Mouse (Mus musculus) lung, adult 2 months (tissue): ENCODE measurements around the gene Kcne3.

ENCODE experiments used
- CTCF ChIP-seq: fragments of 200-500 bp; IDR thresholded peaks from 2 replicates; pipeline ENCODE4 v1.5.1; 2011; ENCODE audit warnings: mild to moderate bottlenecking, low read length, control low read depth; ENCODE audit not compliant: insufficient read depth
- POLR2A ChIP-seq: fragments of 200-500 bp; IDR thresholded peaks from 2 replicates; pipeline ENCODE4 v1.6.1; 2011; ENCODE audit warnings: low read depth, mild to moderate bottlenecking, control low read depth, low read length, borderline replicate concordance; ENCODE audit errors: extremely low read depth

DNA sequence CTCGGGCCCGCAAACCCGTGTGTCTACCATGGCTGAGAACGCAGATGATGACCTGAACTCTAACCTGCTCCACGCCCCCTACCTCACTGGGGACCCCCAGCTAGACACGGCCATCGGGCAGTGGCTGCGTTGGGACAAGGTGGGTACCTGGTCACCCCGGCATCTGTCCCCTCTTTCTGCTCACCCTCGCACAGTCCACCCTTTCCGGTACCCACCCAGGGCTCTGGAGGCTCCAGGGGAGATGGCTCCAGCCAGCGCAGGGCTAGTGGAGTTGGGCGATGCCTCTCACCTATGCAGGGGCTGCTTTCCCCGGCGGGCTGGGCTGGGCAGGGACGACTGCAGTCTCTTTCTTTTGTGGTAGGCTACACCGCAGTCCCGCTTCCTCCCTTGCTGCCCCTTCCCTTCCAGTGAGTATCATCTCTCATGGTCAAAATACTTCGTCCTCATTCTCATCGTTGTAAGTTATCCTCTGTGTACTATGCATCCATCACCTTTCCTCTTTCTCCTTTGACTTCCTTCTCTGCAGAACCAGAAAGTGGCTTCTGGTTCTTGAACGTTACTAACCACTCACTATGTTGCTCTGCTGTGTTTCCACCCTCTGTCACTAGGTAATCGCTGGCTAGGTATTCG is 51.7 kb downstream of the Kcne3 start:
- TF ChIP-seq POLR2A (no peak), CTCF (no peak)
